Mouse (Mus musculus) heart, postnatal 0 days (tissue): ENCODE results near the gene Rbm15. TPM values are rescaled to one million over a fixed set of nuclear protein-coding genes. Genes with fewer than 3 reads are reported as not detected.

Source experiments
- ATAC-seq: fragments of 200-750 bp; cut with Nextera tagmentation; 2 replicates; pipeline ENCODE4 v1.8.0; 2017; ENCODE audit warnings: low read depth, moderate number of reproducible peaks, moderate library complexity; ENCODE audit not compliant: insufficient read depth
- DNase-seq: peaks from one replicate; pipeline ENCODE4 v3.0.0-alpha.2; 2016; ENCODE audit warnings: low spot score
- H3K27ac ChIP-seq: fragments of 300-500 bp; sonication (generic); 2 replicates; pipeline ENCODE4 v1.5.1; 2014; ENCODE audit warnings: low read depth, mild to moderate bottlenecking
- H3K27me3 ChIP-seq: fragments of 300-500 bp; sonication (generic); 2 replicates; pipeline ENCODE4 v1.6.1; 2014; ENCODE audit warnings: low read length, mixed read lengths; ENCODE audit not compliant: control insufficient read depth, insufficient read depth
- H3K36me3 ChIP-seq: fragments of 300-500 bp; sonication (generic); replicated peaks from 2 replicates; pipeline ENCODE4 v1.6.1; 2014; ENCODE audit warnings: low read length, mixed read lengths; ENCODE audit not compliant: control insufficient read depth, insufficient read depth
- H3K4me1 ChIP-seq: fragments of 300-500 bp; sonication (generic); 2 replicates; pipeline ENCODE4 v1.6.1; 2014; ENCODE audit warnings: antibody characterized with exemption; ENCODE audit not compliant: control insufficient read depth, insufficient read depth
- H3K4me2 ChIP-seq: fragments of 300-500 bp; sonication (generic); 2 replicates; pipeline ENCODE4 v1.6.1; 2014; ENCODE audit warnings: low read depth, mild to moderate bottlenecking, low read length, moderate library complexity
- H3K4me3 ChIP-seq: fragments of 300-500 bp; sonication (generic); 2 replicates; pipeline ENCODE4 v1.5.1; 2014; ENCODE audit warnings: low read depth, low read length
- H3K9ac ChIP-seq: fragments of 300-500 bp; sonication (generic); replicated peaks from 2 replicates; pipeline ENCODE4 v1.6.1; 2014; ENCODE audit warnings: low read depth, low read length, mixed read lengths
- H3K9me3 ChIP-seq: fragments of 300-500 bp; sonication (generic); replicated peaks from 2 replicates; pipeline ENCODE4 v1.6.1; 2016; ENCODE audit warnings: low read length; ENCODE audit not compliant: control insufficient read depth
- CTCF ChIP-seq: IDR thresholded peaks from 2 replicates; pipeline ENCODE4 v1.5.1; 2016; ENCODE audit warnings: antibody characterized with exemption, control low read depth, low read depth
- EP300 ChIP-seq: IDR thresholded peaks from 2 replicates; pipeline ENCODE4 v1.6.1; 2016; ENCODE audit warnings: antibody characterized with exemption, low read depth
- WGBS: fragments of 180-500 bp; shearing (Covaris S2); extraction: QIAGEN DNeasy Blood & Tissue Kit; methylation state at CpG from one replicate; pipeline ENCODE4 v1.1.7; 2014; 5-methylcytosine and 5-hydroxymethylcytosine counted together
- polyA plus RNA-seq: library from polyadenylated mRNA; unstranded; fragments of >200 nt; fragmentation: Nextera tagmentation; extraction: Ambion mirVana; gene quantifications from 2 replicates; pipeline ENCODE4 v1.2.1, GENCODE M21; 2015
- total RNA-seq: library from RNA; depleted of rRNA; stranded (reverse); fragments of >200 nt; gene quantifications from 2 replicates; pipeline ENCODE4 v1.2.3, GENCODE M21; 2014; ENCODE audit warnings: low replicate concordance; rRNA removed

The Rbm15 gene
- total and polyA plus RNA-seq, 2 experiments from 2014 or later = 8.4 to 25.5 TPM

GRCm38 (mm10) chr3:107276626-107277025, 56.8 kb downstream of the Rbm15 start:
- H3K36me3 ChIP-seq = peaks cover 3% of the 10 kb centered on the region; the same call in 1 of the 2 replicates
- TF ChIP-seq CTCF = no peak
- TF ChIP-seq EP300 = no peak
- H3K27me3 ChIP-seq = no peaks in the 10 kb centered on the region
- 78% methylated on average over 3 of the region's 3 CpGs for WGBS
- no peak overlapping the region for H3K27ac ChIP-seq
- no peak overlapping the region for H3K4me3 ChIP-seq
- DNase-seq (no peak), ATAC-seq (no peak)
- H3K9ac ChIP-seq = no peak overlapping the region
- H3K9me3 ChIP-seq = no peaks in the 10 kb centered on the region
- peaks cover 14% of the 10 kb centered on the region for H3K4me1 ChIP-seq
- no peak overlapping the region for H3K4me2 ChIP-seq

- Histone ChIP-seq H3K4me2 (no peak overlapping the region), H3K9ac (no peak overlapping the region), H3K27me3 (no peaks in the 10 kb centered on the region), H3K4me1 (peaks cover 14% of the 10 kb centered on the region), H3K27ac (no peak overlapping the region), H3K36me3 (no peaks in the 10 kb centered on the region), H3K4me3 (no peak overlapping the region), H3K9me3 (no peaks in the 10 kb centered on the region)
- 56% methylated on average over 4 of the region's 4 CpGs for WGBS
- DNase-seq (no peak), ATAC-seq (no peak)
- TF ChIP-seq CTCF (peak; percentile 29; the same call in 1 of the 2 replicates), EP300 (no peak)
Measured at GRCm38 (mm10) chr3:107275996-107276395, 57.5 kb downstream of the Rbm15 start.

Other genes with a start within 250 kb of the Rbm15 start
- gene Kcna2, start 232.5 kb downstream of the Rbm15 start, total RNA-seq = 0.99 and 1.2 TPM in 2 replicates
- gene Kcna2, start 232.5 kb downstream of the Rbm15 start, polyA plus RNA-seq = 0.01 and 0.07 TPM in 2 replicates
- not detected in 2 replicates for gene Kcna10, start 150.6 kb downstream of the Rbm15 start, total RNA-seq
- not detected in 2 replicates for gene Kcna10, start 150.6 kb downstream of the Rbm15 start, polyA plus RNA-seq
- 0.53 TPM in 1 of 2 replicates, not detected in the other for gene Cym, start 111.9 kb downstream of the Rbm15 start, total RNA-seq
- 0.15 and 0.22 TPM in 2 replicates for gene Cym, start 111.9 kb downstream of the Rbm15 start, polyA plus RNA-seq
- gene A630076J17Rik, start 103.1 kb downstream of the Rbm15 start, total RNA-seq = 0.15 TPM in 1 of 2 replicates, not detected in the other
- gene A630076J17Rik, start 103.1 kb downstream of the Rbm15 start, polyA plus RNA-seq = 0.11 and 0.25 TPM in 2 replicates
- gene Prok1, start 94.0 kb downstream of the Rbm15 start, total RNA-seq = not detected in 2 replicates
- gene Prok1, start 94.0 kb downstream of the Rbm15 start, polyA plus RNA-seq = not detected in 2 replicates
- 114 and 126 TPM in 2 replicates for gene Lamtor5, start 54.8 kb downstream of the Rbm15 start, total RNA-seq
- gene Lamtor5, start 54.8 kb downstream of the Rbm15 start, polyA plus RNA-seq = 187 and 193 TPM in 2 replicates
- gene Slc16a4, start 42.4 kb downstream of the Rbm15 start, total RNA-seq = 2.1 TPM in 1 of 2 replicates, not detected in the other
- gene Slc16a4, start 42.4 kb downstream of the Rbm15 start, polyA plus RNA-seq = 0.90 and 0.91 TPM in 2 replicates
- 0.04 and 0.15 TPM in 2 replicates for gene Kcnc4, start 125.9 kb upstream of the Rbm15 start, total RNA-seq
- gene Kcnc4, start 125.9 kb upstream of the Rbm15 start, polyA plus RNA-seq = 0.10 and 0.20 TPM in 2 replicates
- gene Slc6a17, start 184.3 kb upstream of the Rbm15 start, total RNA-seq = 9.7 and 22.3 TPM in 2 replicates
- gene Slc6a17, start 184.3 kb upstream of the Rbm15 start, polyA plus RNA-seq = 2.4 and 3.1 TPM in 2 replicates
- gene Ubl4b, start 221.4 kb upstream of the Rbm15 start, total RNA-seq = not detected in 2 replicates
- gene Ubl4b, start 221.4 kb upstream of the Rbm15 start, polyA plus RNA-seq = not detected in 2 replicates